Mouse (Mus musculus) kidney, postnatal 0 days (tissue): ENCODE data around the gene 1700037C18Rik. TPM values are rescaled to one million over a fixed set of nuclear protein-coding genes. Genes with fewer than 3 reads are reported as not detected.
A peak's percentile ranks its signal among the peaks of the same experiment; 100 is the strongest.

Experiments
- ATAC-seq: fragments of 200-750 bp; cut with Nextera tagmentation; replicated peaks from 2 replicates; pipeline ENCODE4 v1.8.0; 2017; ENCODE audit warnings: low read depth, moderate number of reproducible peaks, moderate TSS enrichment, moderate library complexity; ENCODE audit not compliant: low FRiP score
- DNase-seq: peaks from one replicate; pipeline ENCODE4 v3.0.0-alpha.2; 2016; ENCODE audit warnings: low spot score
- H3K27ac ChIP-seq: fragments of 300-500 bp; sonication (generic); 2 replicates; pipeline ENCODE4 v1.5.1; 2014; ENCODE audit warnings: mild to moderate bottlenecking
- H3K27me3 ChIP-seq: fragments of 300-500 bp; sonication (generic); 2 replicates; pipeline ENCODE4 v1.6.1; 2014; ENCODE audit warnings: low read length, mixed read lengths; ENCODE audit not compliant: insufficient read depth
- H3K36me3 ChIP-seq: fragments of 300-500 bp; sonication (generic); 2 replicates; pipeline ENCODE4 v1.6.1; 2014; ENCODE audit warnings: low read length, mixed read lengths; ENCODE audit not compliant: insufficient read depth
- H3K4me1 ChIP-seq: fragments of 300-500 bp; sonication (generic); replicated peaks from 2 replicates; pipeline ENCODE4 v1.6.1; 2014; ENCODE audit warnings: antibody characterized with exemption, low read length, mixed read lengths; ENCODE audit not compliant: insufficient read depth
- H3K4me2 ChIP-seq: fragments of 300-500 bp; sonication (generic); 2 replicates; pipeline ENCODE4 v1.6.1; 2014; ENCODE audit warnings: mild to moderate bottlenecking, low read length, moderate library complexity, mixed read lengths
- H3K4me3 ChIP-seq: fragments of 300-500 bp; sonication (generic); replicated peaks from 2 replicates; pipeline ENCODE4 v1.5.1; 2014; ENCODE audit warnings: low read depth, low read length
- H3K9ac ChIP-seq: fragments of 300-500 bp; sonication (generic); 2 replicates; pipeline ENCODE4 v1.6.1; 2014; ENCODE audit warnings: low read depth, low read length
- H3K9me3 ChIP-seq: fragments of 300-500 bp; sonication (generic); replicated peaks from 2 replicates; pipeline ENCODE4 v1.6.1; 2016; ENCODE audit warnings: low read length, inconsistent platforms, mixed read lengths
- CTCF ChIP-seq: IDR thresholded peaks from 2 replicates; pipeline ENCODE4 v1.5.1; 2016; ENCODE audit warnings: antibody characterized with exemption, low read depth, mild to moderate bottlenecking, moderate library complexity
- WGBS: fragments of 180-500 bp; shearing (Covaris S2); extraction: QIAGEN DNeasy Blood & Tissue Kit; methylation state at CpG from one replicate; pipeline ENCODE4 v1.1.7; 2014; 5-methylcytosine and 5-hydroxymethylcytosine counted together
- polyA plus RNA-seq: library from polyadenylated mRNA; unstranded; fragments of >200 nt; fragmentation: Nextera tagmentation; extraction: Ambion mirVana; gene quantifications from 2 replicates; pipeline ENCODE4 v1.2.1, GENCODE M21; 2015

Gene 1700037C18Rik
- polyA plus RNA-seq, 1 experiment from 2014 or later, result 11.4 TPM

DNA sequence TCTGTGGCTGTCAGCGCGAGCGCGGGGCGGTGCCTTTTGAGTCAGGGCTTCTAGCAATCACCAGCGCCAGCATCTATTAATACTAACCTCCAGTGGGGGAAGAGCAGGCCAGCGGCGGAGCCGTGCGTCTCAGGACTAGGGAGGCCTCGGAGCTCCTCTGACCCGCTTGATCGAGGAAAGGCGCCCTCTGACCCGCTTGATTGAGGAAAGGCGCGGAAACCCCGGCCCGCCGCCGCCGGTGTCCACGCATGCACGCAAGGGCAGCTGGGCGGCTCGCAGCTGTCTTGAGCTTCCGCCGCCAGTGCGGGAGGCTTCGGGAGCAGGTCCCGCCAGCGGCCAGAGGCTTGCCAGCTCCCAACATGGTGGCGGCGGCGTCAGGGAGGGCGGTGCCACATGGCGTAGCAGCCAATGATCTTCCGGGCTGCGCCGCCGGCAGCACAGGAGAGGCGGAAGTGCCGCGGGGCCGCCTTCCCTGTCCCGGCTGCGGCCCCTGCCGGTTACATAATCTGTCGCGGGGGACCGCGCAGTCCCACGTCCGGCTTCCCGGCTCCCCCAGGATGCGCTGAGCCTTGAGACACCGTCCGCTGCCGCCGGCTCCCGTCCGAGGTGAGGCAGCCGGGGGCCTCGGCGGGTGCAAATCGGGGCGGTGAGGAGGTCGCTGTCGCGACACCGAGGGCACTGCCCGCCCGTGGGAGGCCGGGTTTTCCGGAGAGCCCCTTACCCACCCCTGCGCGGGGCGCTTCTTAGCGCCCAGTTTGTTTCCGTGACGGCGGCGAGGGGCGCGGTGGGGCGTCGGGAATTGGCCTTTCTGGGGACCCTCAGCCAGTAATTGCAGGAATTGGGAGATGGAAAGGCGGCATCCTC is 24.1 kb downstream of the 1700037C18Rik start, which contains the start of the genes Zfp597 and Gm20695:
Gene Zfp597, minus strand, starts transcription at position 361 of the 864 bp plus-strand sequence.
Gene Gm20695, plus strand, starts transcription at position 448 of the 864 bp plus-strand sequence.
- peak; percentile 99 for ATAC-seq
- Histone ChIP-seq H3K4me1 (peaks cover 6% of the 10 kb centered on the region; the same call in 1 of the 2 replicates), H3K27me3 (no peaks in the 10 kb centered on the region), H3K4me3 (peak within 1 kb of the TSS; percentile 98), H3K9me3 (no peaks in the 10 kb centered on the region), H3K27ac (peak within 1 kb of the TSS; percentile 89), H3K36me3 (no peaks in the 10 kb centered on the region), H3K4me2 (peak within 1 kb of the TSS; percentile 92), H3K9ac (peak within 1 kb of the TSS; percentile 91)
- under 1% methylated on average over 84 of the region's 88 CpGs for WGBS
- DNase-seq, result peak; percentile 97
- peak; percentile 54 for TF ChIP-seq CTCF

DNA sequence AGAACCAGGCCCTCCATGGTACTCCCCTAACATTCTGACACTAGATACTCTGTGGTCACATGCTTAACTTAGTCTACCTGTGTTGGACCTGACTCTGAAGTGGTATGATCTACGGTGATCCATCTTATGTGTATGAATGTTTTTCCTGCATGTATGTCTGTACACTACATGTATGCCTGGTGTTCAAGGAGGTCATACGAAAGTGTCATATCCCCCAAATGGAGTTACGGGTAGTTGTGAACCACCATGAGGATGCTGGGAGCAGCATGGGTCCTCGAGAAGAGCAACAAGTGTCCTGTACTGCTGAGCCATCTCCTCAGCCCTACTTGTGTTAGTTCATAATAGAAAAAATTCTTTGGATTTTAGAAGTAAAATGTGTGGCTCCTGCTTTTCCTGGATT is 32.1 kb downstream of the 1700037C18Rik start:
- Histone ChIP-seq H3K4me3 (no peak overlapping the region), H3K9ac (no peak overlapping the region), H3K4me1 (peaks cover 3% of the 10 kb centered on the region), H3K36me3 (no peaks in the 10 kb centered on the region), H3K27me3 (no peaks in the 10 kb centered on the region), H3K4me2 (no peak overlapping the region), H3K27ac (no peak overlapping the region), H3K9me3 (no peaks in the 10 kb centered on the region)
- WGBS, result 93% methylated on average over 4 of the region's 4 CpGs
- no peak for ATAC-seq
- TF ChIP-seq CTCF, result no peak
- DNase-seq, result no peak

DNA sequence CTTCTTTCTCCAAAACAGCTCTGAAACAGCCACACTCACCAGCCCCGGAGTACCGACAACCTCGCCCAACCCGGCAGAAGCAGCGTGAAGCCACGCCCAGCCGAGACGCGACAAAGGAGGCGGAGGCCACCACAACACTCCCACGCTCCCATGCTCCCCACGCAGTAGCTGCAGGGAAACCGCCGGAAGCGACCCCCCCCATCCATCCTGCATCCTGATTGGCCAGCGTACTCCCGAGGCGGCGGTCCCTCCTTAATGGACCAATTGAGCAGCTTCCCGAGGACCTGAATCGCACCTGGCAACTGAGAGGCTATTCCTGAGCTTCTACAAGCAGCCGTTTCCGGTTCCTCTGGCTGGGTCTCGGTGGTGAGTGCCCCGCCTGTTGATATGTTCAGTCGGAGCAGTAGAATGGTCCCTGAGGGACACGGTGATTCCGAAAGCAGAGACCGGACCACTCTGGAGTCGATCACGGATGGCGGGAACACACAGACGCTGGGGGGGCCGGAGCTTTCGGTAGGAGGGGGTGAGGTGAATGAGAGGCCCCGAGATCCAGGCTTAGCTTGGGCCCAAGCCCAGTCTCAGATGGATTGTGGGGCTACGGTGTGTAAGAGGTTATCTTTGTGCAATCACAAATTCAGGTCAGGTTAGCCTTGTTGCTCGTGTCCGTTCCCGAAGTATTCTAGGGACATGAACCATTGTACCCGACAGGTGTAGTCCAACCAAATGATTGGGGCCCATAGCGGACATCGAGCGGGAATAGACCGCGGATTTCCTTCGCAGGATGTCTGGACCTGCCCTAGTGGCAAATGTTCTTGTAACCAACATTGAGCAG is 36.1 kb downstream of the 1700037C18Rik start, which contains the start of gene Naa60:
Gene Naa60, plus strand, starts transcription at position 160 of the 832 bp plus-strand sequence.
- ATAC-seq (peak; percentile 99), DNase-seq (peak; percentile 98)
- TF ChIP-seq CTCF, result peak; percentile 3; the same call in 1 of the 2 replicates
- H3K27ac ChIP-seq, result peak within 1 kb of the TSS; percentile 68; the same call in 1 of the 2 replicates
- no peaks in the 10 kb centered on the region for H3K9me3 ChIP-seq
- 5% methylated on average over 47 of the region's 47 CpGs for WGBS
- peak within 1 kb of the TSS; percentile 66 for H3K4me2 ChIP-seq
- H3K9ac ChIP-seq, result peak within 1 kb of the TSS; percentile 71
- H3K36me3 ChIP-seq, result no peaks in the 10 kb centered on the region
- H3K4me3 ChIP-seq, result peak within 1 kb of the TSS; percentile 43
- H3K4me1 ChIP-seq, result peaks cover 3% of the 10 kb centered on the region
- no peaks in the 10 kb centered on the region for H3K27me3 ChIP-seq

DNA sequence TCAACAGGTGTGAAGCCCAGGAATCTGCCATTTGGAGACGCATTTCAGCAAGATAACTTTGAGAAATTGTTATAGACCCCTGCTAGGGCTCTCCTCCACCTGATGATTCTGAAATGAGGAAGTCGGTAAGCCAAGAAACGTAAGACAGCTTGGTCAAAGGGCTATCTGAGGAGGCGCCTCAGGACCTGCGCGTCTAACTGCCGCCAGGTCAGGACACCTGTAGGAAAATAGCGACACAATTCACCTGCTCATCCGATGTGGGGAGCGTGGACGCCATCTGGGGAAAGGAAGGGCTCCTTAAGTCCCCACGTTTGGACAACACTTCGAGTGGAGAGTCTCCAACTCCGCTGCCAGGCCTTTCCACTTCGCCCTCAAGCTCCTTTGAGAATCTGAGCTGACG is 36.7 kb downstream of the 1700037C18Rik start:
- peak overlapping the region; percentile 3; the same call in 1 of the 2 replicates for H3K27ac ChIP-seq
- ATAC-seq (0 out of 2 replicates have a peak, but pooled peaks have one; percentile 10), DNase-seq (no peak)
- H3K4me3 ChIP-seq, result peak overlapping the region; percentile 43
- 2% methylated on average over 16 of the region's 16 CpGs for WGBS
- no peak for TF ChIP-seq CTCF
- H3K27me3 ChIP-seq, result no peaks in the 10 kb centered on the region
- no peaks in the 10 kb centered on the region for H3K9me3 ChIP-seq
- peak overlapping the region; percentile 71 for H3K9ac ChIP-seq
- peak overlapping the region; percentile 66 for H3K4me2 ChIP-seq
- peaks cover 3% of the 10 kb centered on the region for H3K4me1 ChIP-seq
- H3K36me3 ChIP-seq, result no peaks in the 10 kb centered on the region

DNA sequence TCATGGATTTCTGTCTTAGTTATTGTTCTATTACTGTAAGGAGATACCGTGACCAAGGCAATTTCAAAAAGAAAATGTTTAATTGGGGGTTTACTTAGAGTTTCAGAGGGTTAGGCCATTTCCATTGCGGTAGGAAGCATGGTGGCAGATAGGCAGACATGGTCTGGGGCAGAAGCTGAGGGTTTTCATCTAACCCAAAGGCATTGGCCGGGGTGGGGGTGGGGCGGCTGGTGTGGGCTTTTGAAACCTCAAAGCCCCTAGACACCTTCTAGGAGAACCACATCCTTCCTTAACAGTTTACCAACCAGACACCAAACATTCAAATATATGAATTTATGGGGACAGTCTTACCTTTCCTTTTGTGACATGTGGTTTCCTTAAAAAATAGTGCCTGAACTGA is 49.2 kb downstream of the 1700037C18Rik start:
- Histone ChIP-seq H3K27me3 (no peaks in the 10 kb centered on the region), H3K27ac (no peak overlapping the region), H3K9ac (no peak overlapping the region), H3K4me1 (no peaks in the 10 kb centered on the region), H3K4me3 (no peak overlapping the region), H3K4me2 (no peak overlapping the region), H3K36me3 (0 out of 2 replicates have a peak, but pooled peaks cover 7% of the 10 kb centered on the region), H3K9me3 (no peaks in the 10 kb centered on the region)
- no peak for TF ChIP-seq CTCF
- ATAC-seq (no peak), DNase-seq (no peak)
- WGBS, result 91% methylated on average over 4 of the region's 4 CpGs

DNA sequence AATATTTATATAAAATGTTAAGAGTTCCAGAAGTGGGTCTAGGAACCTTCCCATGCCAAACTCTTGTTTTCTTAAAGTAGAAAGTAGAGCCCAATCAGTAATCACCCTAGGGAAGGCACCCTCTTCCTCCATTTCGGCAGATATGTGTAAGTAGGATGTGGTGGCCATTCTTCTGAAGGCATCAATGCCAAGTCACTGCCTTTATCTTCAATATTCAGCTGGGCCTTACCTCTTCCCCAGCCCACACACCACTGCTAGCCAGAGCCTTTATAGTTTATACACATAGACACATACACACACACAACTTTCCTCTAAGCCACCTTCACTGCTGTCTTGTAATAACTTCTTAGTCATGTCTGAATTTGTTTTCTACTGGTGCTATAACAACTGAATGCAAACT is 52.7 kb downstream of the 1700037C18Rik start:
- no peaks in the 10 kb centered on the region for H3K9me3 ChIP-seq
- H3K4me1 ChIP-seq, result no peaks in the 10 kb centered on the region
- DNase-seq (no peak), ATAC-seq (no peak)
- H3K27me3 ChIP-seq, result no peaks in the 10 kb centered on the region
- TF ChIP-seq CTCF, result no peak
- H3K9ac ChIP-seq, result no peak overlapping the region
- WGBS, result 88% methylated on average over 1 of the region's 1 CpGs
- H3K4me2 ChIP-seq, result no peak overlapping the region
- H3K27ac ChIP-seq, result no peak overlapping the region
- 0 out of 2 replicates have a peak, but pooled peaks cover 3% of the 10 kb centered on the region for H3K36me3 ChIP-seq
- no peak overlapping the region for H3K4me3 ChIP-seq
